Mouse (Mus musculus): ENCODE data around the gene Dapk1. TPM values are rescaled to one million over a fixed set of nuclear protein-coding genes. Genes with fewer than 3 reads are reported as not detected.

Dapk1 gene
- polyA plus RNA-seq, 1 experiment from 2014 or later: 3.3 TPM

DNA sequence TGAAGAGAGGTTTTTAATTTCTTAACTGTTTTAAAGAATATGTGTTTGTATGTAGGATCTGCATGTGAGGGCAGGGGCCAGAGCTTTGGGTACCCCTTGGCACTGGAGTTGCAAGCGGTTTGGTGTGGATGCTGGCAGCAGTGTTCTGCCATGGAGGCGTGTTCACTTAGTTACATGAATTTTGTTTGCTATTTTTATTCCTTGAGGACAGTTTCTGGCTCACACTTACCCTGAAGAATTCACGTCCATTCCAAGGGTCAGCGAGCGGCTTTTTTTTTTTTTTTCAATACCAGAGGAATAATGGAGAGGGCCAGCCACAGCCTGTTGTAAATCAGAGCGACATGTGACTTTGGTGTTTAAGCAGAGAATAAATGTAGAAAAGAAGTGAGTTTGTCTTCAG, 33.9 kb downstream of the Dapk1 start:
- Histone ChIP-seq H3K4me1 (replicated peaks; ENCODE audit: control insufficient read depth, insufficient read depth, low read length) (no peaks in the 10 kb centered on the region), H3K27me3 (replicated peaks; ENCODE audit: control insufficient read depth, insufficient read depth, low read length) (no peaks in the 10 kb centered on the region), H3K4me2 (replicated peaks; ENCODE audit: low read depth) (no peak overlapping the region), H3K36me3 (ENCODE audit: control insufficient read depth, insufficient read depth) (no peaks in the 10 kb centered on the region), H3K4me3 (ENCODE audit: low read depth, low read length) (no peak overlapping the region), H3K9me3 (ENCODE audit: control insufficient read depth) (no peaks in the 10 kb centered on the region), H3K27ac (ENCODE audit: low read depth, low read length) (no peak overlapping the region), H3K9ac (ENCODE audit: low read depth, low read length) (no peak overlapping the region)
- 66% methylated on average over 6 of the region's 6 CpGs for WGBS
- no peak for ATAC-seq
- TF ChIP-seq CTCF (IDR thresholded peaks at IDR 0.05; ENCODE audit: low read depth): no peak

DNA sequence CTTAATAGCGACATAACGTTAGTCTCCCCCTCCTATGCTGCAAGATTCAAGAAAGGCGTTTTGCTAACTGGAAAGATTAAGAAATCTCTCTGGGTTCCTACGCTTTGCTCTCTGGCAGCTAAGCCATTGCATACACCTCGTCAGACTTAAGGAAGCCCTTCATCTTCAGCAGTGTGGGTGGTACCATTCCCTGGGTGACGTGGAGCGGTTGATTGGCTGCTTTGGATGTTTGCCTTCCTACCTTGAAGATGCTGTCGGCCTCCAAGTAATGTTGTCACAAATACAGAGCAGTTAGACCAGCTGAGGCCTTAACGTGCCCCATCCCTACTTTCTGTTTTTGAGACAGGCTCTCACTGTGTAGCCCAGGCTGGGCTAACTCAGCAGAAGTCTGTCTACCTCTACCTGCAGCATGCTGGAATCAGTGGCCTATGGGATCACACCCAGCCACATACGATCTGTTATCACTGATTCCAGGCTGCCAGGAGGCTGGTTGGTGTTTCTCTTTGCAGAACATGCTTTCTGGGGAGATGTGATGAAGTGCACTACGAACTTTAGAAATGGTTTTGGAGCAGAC, 37.8 kb downstream of the Dapk1 start:
- no peak overlapping the region for H3K9ac ChIP-seq (ENCODE audit: low read depth, low read length)
- ATAC-seq: no peak
- H3K36me3 ChIP-seq (ENCODE audit: control insufficient read depth, insufficient read depth): no peaks in the 10 kb centered on the region
- WGBS: 79% methylated on average over 11 of the region's 11 CpGs
- no peak for TF ChIP-seq CTCF (IDR thresholded peaks at IDR 0.05; ENCODE audit: low read depth)
- H3K9me3 ChIP-seq (ENCODE audit: control insufficient read depth): no peaks in the 10 kb centered on the region
- no peak overlapping the region for H3K4me3 ChIP-seq (ENCODE audit: low read depth, low read length)
- no peaks in the 10 kb centered on the region for H3K4me1 ChIP-seq (replicated peaks; ENCODE audit: control insufficient read depth, insufficient read depth, low read length)
- no peaks in the 10 kb centered on the region for H3K27me3 ChIP-seq (replicated peaks; ENCODE audit: control insufficient read depth, insufficient read depth, low read length)
- no peak overlapping the region for H3K4me2 ChIP-seq (replicated peaks; ENCODE audit: low read depth)
- no peak overlapping the region for H3K27ac ChIP-seq (ENCODE audit: low read depth, low read length)

DNA sequence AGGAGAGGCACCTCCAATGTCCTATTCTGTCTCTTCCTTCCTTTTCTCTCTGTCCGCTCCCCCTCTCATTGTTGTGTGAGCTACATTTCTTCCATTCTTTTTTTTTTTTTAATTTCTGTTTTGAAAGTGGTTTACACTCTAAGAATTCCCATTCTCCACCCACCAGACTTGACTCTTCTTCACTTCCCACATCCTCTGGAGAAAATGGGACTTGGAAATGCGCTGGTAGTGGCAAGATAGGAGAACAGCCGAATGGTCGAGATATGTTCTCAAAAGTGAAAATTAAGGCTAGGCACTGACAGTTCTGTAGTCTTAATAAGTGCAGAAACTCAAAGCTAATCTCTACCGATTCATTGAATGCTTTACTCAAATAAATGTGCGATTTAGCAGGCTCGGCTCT, 38.7 kb downstream of the Dapk1 start:
- 91% methylated on average over 7 of the region's 7 CpGs for WGBS
- no peak overlapping the region for H3K9ac ChIP-seq (ENCODE audit: low read depth, low read length)
- no peak for TF ChIP-seq CTCF (IDR thresholded peaks at IDR 0.05; ENCODE audit: low read depth)
- H3K4me2 ChIP-seq (replicated peaks; ENCODE audit: low read depth): no peak overlapping the region
- no peaks in the 10 kb centered on the region for H3K36me3 ChIP-seq (ENCODE audit: control insufficient read depth, insufficient read depth)
- no peak overlapping the region for H3K4me3 ChIP-seq (ENCODE audit: low read depth, low read length)
- no peak overlapping the region for H3K27ac ChIP-seq (ENCODE audit: low read depth, low read length)
- no peaks in the 10 kb centered on the region for H3K27me3 ChIP-seq (replicated peaks; ENCODE audit: control insufficient read depth, insufficient read depth, low read length)
- H3K4me1 ChIP-seq (replicated peaks; ENCODE audit: control insufficient read depth, insufficient read depth, low read length): no peaks in the 10 kb centered on the region
- no peaks in the 10 kb centered on the region for H3K9me3 ChIP-seq (ENCODE audit: control insufficient read depth)
- ATAC-seq: no peak

DNA sequence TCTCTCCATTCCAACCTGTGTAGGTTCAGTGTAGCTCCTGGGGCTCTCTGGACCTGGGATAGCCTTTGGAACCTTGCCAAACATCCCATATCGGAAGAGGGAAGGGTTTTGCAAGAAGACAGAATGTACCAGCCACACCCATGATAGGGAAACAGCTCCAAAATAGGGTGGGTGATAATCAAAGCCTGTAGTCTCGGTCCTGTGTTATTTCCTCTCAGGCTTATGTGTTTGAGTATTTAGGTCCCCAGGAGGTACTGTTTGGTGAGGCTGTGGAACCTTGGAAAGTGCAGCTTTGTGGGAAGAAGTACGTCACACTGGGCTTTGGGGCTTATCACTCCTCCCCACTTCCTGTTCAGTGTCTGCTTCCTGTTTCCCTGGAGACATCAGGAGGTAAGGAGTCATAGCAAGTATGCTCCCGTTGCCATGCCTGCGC, 42.7 kb downstream of the Dapk1 start:
- no peaks in the 10 kb centered on the region for H3K4me1 ChIP-seq (replicated peaks; ENCODE audit: control insufficient read depth, insufficient read depth, low read length)
- no peaks in the 10 kb centered on the region for H3K9me3 ChIP-seq (ENCODE audit: control insufficient read depth)
- TF ChIP-seq CTCF (IDR thresholded peaks at IDR 0.05; ENCODE audit: low read depth): no peak
- ATAC-seq: no peak
- WGBS: 49% methylated on average over 5 of the region's 5 CpGs
- no peaks in the 10 kb centered on the region for H3K27me3 ChIP-seq (replicated peaks; ENCODE audit: control insufficient read depth, insufficient read depth, low read length)
- H3K27ac ChIP-seq (ENCODE audit: low read depth, low read length): no peak overlapping the region
- H3K36me3 ChIP-seq (ENCODE audit: control insufficient read depth, insufficient read depth): no peaks in the 10 kb centered on the region
- no peak overlapping the region for H3K4me3 ChIP-seq (ENCODE audit: low read depth, low read length)
- no peak overlapping the region for H3K9ac ChIP-seq (ENCODE audit: low read depth, low read length)
- H3K4me2 ChIP-seq (replicated peaks; ENCODE audit: low read depth): no peak overlapping the region

DNA sequence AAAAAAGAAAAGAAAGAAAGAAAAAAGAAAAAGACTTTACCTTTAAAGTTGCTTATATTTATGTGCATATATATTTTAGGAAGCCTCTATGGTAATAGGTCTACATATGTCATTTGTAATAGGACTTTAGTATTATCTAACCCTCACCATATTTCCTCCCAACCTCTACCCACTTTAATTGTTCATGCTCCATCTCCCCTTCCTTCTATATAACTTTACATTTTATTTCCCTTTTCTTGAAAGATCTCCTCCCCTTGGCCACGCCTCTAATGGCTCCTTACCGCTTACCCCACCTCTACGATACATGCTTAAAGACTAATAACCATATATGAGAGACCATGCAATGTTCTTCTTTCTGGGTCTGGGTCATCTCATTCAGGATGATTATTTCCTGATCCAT, 45.0 kb downstream of the Dapk1 start:
- H3K4me3 ChIP-seq (ENCODE audit: low read depth, low read length): no peak overlapping the region
- no peak overlapping the region for H3K9ac ChIP-seq (ENCODE audit: low read depth, low read length)
- TF ChIP-seq CTCF (IDR thresholded peaks at IDR 0.05; ENCODE audit: low read depth): no peak
- no peak overlapping the region for H3K27ac ChIP-seq (ENCODE audit: low read depth, low read length)
- H3K36me3 ChIP-seq (ENCODE audit: control insufficient read depth, insufficient read depth): no peaks in the 10 kb centered on the region
- no peaks in the 10 kb centered on the region for H3K9me3 ChIP-seq (ENCODE audit: control insufficient read depth)
- H3K27me3 ChIP-seq (replicated peaks; ENCODE audit: control insufficient read depth, insufficient read depth, low read length): no peaks in the 10 kb centered on the region
- WGBS: 98% methylated on average over 3 of the region's 3 CpGs
- no peak for ATAC-seq
- no peak overlapping the region for H3K4me2 ChIP-seq (replicated peaks; ENCODE audit: low read depth)
- H3K4me1 ChIP-seq (replicated peaks; ENCODE audit: control insufficient read depth, insufficient read depth, low read length): no peaks in the 10 kb centered on the region

DNA sequence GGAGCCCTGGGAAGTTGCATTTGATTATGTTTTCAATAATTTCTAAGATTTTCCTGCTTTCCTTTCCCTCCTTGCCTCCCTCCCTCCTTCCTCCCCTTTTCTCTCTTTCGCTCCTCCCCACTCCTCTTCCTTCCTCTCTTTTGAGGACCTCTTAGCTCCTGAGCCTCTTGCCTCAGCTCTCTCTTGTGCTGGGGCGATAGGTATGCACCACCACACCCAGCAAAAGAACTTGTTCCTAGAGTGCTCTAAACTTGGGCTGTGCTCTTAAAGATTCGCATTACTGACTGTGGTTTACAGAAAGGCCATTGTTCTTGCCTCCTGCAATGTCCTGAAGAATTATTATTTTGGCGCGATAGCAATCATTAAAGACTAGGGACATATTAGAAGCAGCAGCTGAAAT, 46.6 kb downstream of the Dapk1 start:
- no peak overlapping the region for H3K4me3 ChIP-seq (ENCODE audit: low read depth, low read length)
- no peak overlapping the region for H3K9ac ChIP-seq (ENCODE audit: low read depth, low read length)
- no peak overlapping the region for H3K4me2 ChIP-seq (replicated peaks; ENCODE audit: low read depth)
- no peaks in the 10 kb centered on the region for H3K9me3 ChIP-seq (ENCODE audit: control insufficient read depth)
- no peaks in the 10 kb centered on the region for H3K36me3 ChIP-seq (ENCODE audit: control insufficient read depth, insufficient read depth)
- no peak for ATAC-seq
- no peak overlapping the region for H3K27ac ChIP-seq (ENCODE audit: low read depth, low read length)
- TF ChIP-seq CTCF (IDR thresholded peaks at IDR 0.05; ENCODE audit: low read depth): no peak
- no peaks in the 10 kb centered on the region for H3K4me1 ChIP-seq (replicated peaks; ENCODE audit: control insufficient read depth, insufficient read depth, low read length)
- WGBS: 94% methylated on average over 5 of the region's 5 CpGs
- no peaks in the 10 kb centered on the region for H3K27me3 ChIP-seq (replicated peaks; ENCODE audit: control insufficient read depth, insufficient read depth, low read length)

DNA sequence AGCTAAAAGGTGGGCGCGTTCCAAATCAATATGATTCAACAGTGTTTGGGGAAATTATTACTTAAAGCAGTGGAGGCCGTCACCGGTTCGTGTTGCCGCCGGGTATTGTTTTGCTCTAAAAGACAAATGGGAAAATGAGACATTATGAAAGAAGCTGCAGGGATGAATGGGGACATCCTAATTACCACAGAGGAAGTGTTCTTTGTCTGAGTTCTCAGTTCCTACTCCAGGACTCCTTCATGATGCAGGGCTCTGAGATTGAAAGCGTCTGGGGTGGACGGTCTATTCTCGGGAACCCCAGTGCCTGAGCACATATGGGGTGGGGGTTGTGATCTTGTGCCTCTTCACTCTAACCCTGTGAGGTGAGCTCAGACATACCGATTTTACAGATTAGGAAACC, 48.3 kb downstream of the Dapk1 start:
- WGBS: 91% methylated on average over 11 of the region's 11 CpGs
- no peak overlapping the region for H3K27ac ChIP-seq (ENCODE audit: low read depth, low read length)
- ATAC-seq: no peak
- H3K27me3 ChIP-seq (replicated peaks; ENCODE audit: control insufficient read depth, insufficient read depth, low read length): no peaks in the 10 kb centered on the region
- H3K9ac ChIP-seq (ENCODE audit: low read depth, low read length): no peak overlapping the region
- H3K4me2 ChIP-seq (replicated peaks; ENCODE audit: low read depth): no peak overlapping the region
- no peaks in the 10 kb centered on the region for H3K36me3 ChIP-seq (ENCODE audit: control insufficient read depth, insufficient read depth)
- no peak overlapping the region for H3K4me3 ChIP-seq (ENCODE audit: low read depth, low read length)
- no peaks in the 10 kb centered on the region for H3K4me1 ChIP-seq (replicated peaks; ENCODE audit: control insufficient read depth, insufficient read depth, low read length)
- no peak for TF ChIP-seq CTCF (IDR thresholded peaks at IDR 0.05; ENCODE audit: low read depth)
- H3K9me3 ChIP-seq (ENCODE audit: control insufficient read depth): no peaks in the 10 kb centered on the region
